Mouse (Mus musculus): ENCODE measurements around the gene Tom1l2. TPM values are rescaled to one million over a fixed set of nuclear protein-coding genes. Genes with fewer than 3 reads are reported as not detected.

Gene Tom1l2
- total and polyA plus RNA-seq, 3 experiments: 4.8 to 10.4 (median 10.4) TPM

DNA sequence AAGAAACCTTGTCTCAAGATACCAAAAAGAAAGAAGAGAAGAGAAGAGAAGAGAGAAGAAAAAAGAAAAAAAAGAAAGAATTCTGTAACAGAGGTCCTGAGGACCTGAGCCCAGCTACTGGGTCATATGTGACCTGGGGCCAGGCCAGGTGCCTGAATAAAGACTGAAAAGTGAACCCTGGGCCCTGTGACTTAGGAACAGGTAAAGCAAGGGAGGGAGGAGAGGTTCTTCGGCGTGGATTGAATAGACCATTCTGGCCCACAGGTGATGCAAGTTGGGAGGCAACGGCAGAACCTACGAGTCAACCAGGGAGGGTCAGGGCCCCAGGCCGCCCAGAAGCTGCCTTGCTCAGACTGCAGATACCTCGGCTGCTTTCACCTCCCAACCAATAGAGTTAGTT is 131.3 kb downstream of the Tom1l2 start:
- in situ Hi-C loops (cut with MboI; ENCODE audit: low pct_ligation_motif_present, low pct_unique_long_range_greater_than_20kb, low sequenced_read_pairs): no loop called here
- no peak overlapping the region for H3K27ac ChIP-seq (ENCODE audit: insufficient read depth, low read depth)
- dilution Hi-C loops (cut with MboI; ENCODE audit: extremely low pct_ligation_motif_present, extremely low pct_unique_long_range_greater_than_20kb, low sequenced_read_pairs): no loop called here
- H3K4me3 ChIP-seq (replicated peaks in 1 of 3; ENCODE audit: low read depth in 2 of 3, low read length in 2 of 3, poor library complexity in 1 of 3): peak overlapping the region in 2 of 3 experiments; percentile 58 to 62
- H3K4me1 ChIP-seq (ENCODE audit: control insufficient read depth in 1 of 2, insufficient read depth in 2 of 2): peaks cover 14 to 78% of the 10 kb centered on the region in 2 experiments
- no peak for DNase-seq (ENCODE audit: extremely low read depth)
- H3K9ac ChIP-seq (ENCODE audit: insufficient read depth, low read depth): peak overlapping the region; percentile 76; the same call in 1 of the 2 replicates
- H3K27me3 ChIP-seq (replicated peaks): no peaks in the 10 kb centered on the region
- peaks cover 3% of the 10 kb centered on the region for H3K9me3 ChIP-seq (replicated peaks; ENCODE audit: low read length)
- TF ChIP-seq ZMIZ1 (IDR thresholded peaks at IDR 0.05; ENCODE audit: low read depth, low read length): no peak
- no peak for TF ChIP-seq BHLHE40 (IDR thresholded peaks at IDR 0.05; ENCODE audit: low read depth, low read length)
- no peak for TF ChIP-seq MAZ (IDR thresholded peaks at IDR 0.05; ENCODE audit: low read depth, low read length)
- TF ChIP-seq PAX5 (IDR thresholded peaks at IDR 0.05; ENCODE audit: low read length): no peak
- H3K36me3 ChIP-seq (replicated peaks in 1 of 2; ENCODE audit: control insufficient read depth in 1 of 2, insufficient read depth in 1 of 2, low read length in 1 of 2): peaks cover 13 to 27% of the 10 kb centered on the region in 2 experiments
- peak overlapping the region; percentile 82 for H3K4me2 ChIP-seq (ENCODE audit: insufficient read depth, low read depth, poor library complexity, severe bottlenecking)
- H3K79me2 ChIP-seq (replicated peaks; ENCODE audit: control insufficient read depth, extremely low read depth, insufficient read depth, poor library complexity, severe bottlenecking): peaks cover 31% of the 10 kb centered on the region

DNA sequence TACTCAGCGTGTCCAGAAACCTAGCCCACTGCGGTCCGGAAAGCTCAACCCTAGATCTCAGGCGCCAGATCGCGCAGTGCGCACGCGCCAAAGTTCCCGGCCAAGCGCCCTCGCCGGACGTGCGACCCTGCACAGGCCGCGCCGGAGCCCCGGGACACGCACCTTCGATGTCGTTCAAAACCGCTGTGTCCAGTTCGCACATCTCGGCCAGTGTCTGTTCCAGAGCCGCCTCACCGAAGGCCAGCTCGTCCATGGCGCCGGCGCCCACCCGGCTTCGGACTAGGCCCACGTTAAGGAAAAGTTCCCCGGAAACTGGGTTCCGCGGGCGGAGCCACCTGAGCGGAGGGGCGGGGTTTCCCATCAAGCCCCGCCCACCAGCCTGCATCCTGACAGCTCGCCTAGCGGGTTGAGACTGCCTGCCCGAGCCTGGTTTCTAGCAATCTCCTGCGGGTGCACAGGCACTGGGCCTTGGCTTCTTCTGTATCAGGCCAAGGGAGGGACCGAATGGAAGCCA is 132.4 kb downstream of the Tom1l2 start:
- peak overlapping the region; percentile 57 to 98 (median 73) for H3K4me3 ChIP-seq (replicated peaks in 1 of 3; ENCODE audit: low read depth in 2 of 3, low read length in 2 of 3, poor library complexity in 1 of 3)
- peaks cover 16 to 37% of the 10 kb centered on the region in 2 experiments for H3K36me3 ChIP-seq (replicated peaks in 1 of 2; ENCODE audit: control insufficient read depth in 1 of 2, insufficient read depth in 1 of 2, low read length in 1 of 2)
- H3K79me2 ChIP-seq (replicated peaks; ENCODE audit: control insufficient read depth, extremely low read depth, insufficient read depth, poor library complexity, severe bottlenecking): peaks cover 39% of the 10 kb centered on the region
- DNase-seq (ENCODE audit: extremely low read depth): peak; percentile 92
- H3K9ac ChIP-seq (ENCODE audit: insufficient read depth, low read depth): peak overlapping the region; percentile 95
- no peaks in the 10 kb centered on the region for H3K27me3 ChIP-seq (replicated peaks)
- peaks cover 3% of the 10 kb centered on the region for H3K9me3 ChIP-seq (replicated peaks; ENCODE audit: low read length)
- peak overlapping the region; percentile 77 for H3K4me2 ChIP-seq (ENCODE audit: insufficient read depth, low read depth, poor library complexity, severe bottlenecking)
- peaks cover 17 to 83% of the 10 kb centered on the region in 2 experiments for H3K4me1 ChIP-seq (ENCODE audit: control insufficient read depth in 1 of 2, insufficient read depth in 2 of 2)
- dilution Hi-C loops (cut with MboI; ENCODE audit: extremely low pct_ligation_motif_present, extremely low pct_unique_long_range_greater_than_20kb, low sequenced_read_pairs) (no loop called here), in situ Hi-C loops (cut with MboI; ENCODE audit: low pct_ligation_motif_present, low pct_unique_long_range_greater_than_20kb, low sequenced_read_pairs) (no loop called here)
- H3K27ac ChIP-seq (ENCODE audit: insufficient read depth, low read depth): peak overlapping the region; percentile 53
- TF ChIP-seq NRF1 (IDR thresholded peaks at IDR 0.05; ENCODE audit: low read depth, low read length) (peak; percentile 94), USF1 (IDR thresholded peaks at IDR 0.05; ENCODE audit: low read depth, low read length) (no peak), BHLHE40 (IDR thresholded peaks at IDR 0.05; ENCODE audit: low read depth, low read length) (peak; percentile 31; the same call in 1 of the 2 replicates), CHD2 (IDR thresholded peaks at IDR 0.05; ENCODE audit: low read length) (no peak), POLR2A (IDR thresholded peaks at IDR 0.05; ENCODE audit: low read depth, low read length) (peak; percentile 95), UBTF (IDR thresholded peaks at IDR 0.05; ENCODE audit: low read depth, low read length) (no peak), MXI1 (IDR thresholded peaks at IDR 0.05; ENCODE audit: low read depth, low read length) (peak; percentile 85), E2F4 (IDR thresholded peaks at IDR 0.05; ENCODE audit: insufficient replicate concordance, low read depth, low read length) (0 out of 2 replicates have a peak, but pooled peaks have one; percentile 19), TCF12 (IDR thresholded peaks at IDR 0.05; ENCODE audit: low read depth, low read length) (peak; percentile 77), RAD21 (IDR thresholded peaks at IDR 0.05; ENCODE audit: low read depth, low read length) (no peak), SMC3 (IDR thresholded peaks at IDR 0.05; ENCODE audit: low read depth, low read length) (no peak), IRF4 (IDR thresholded peaks at IDR 0.05; ENCODE audit: low read depth, low read length) (no peak; the same call in 1 of the 2 replicates), HCFC1 (IDR thresholded peaks at IDR 0.05; ENCODE audit: low read depth, low read length) (peak; percentile 76), MAX (IDR thresholded peaks at IDR 0.05; ENCODE audit: low read length) (peak; percentile 74), KAT2A (IDR thresholded peaks at IDR 0.05; ENCODE audit: insufficient replicate concordance, low read length) (peak; percentile 56; the same call in 1 of the 2 replicates), RCOR1 (conservative IDR thresholded peaks at IDR 0.05; ENCODE audit: low read depth, low read length) (no peak), PAX5 (IDR thresholded peaks at IDR 0.05; ENCODE audit: low read length) (no peak), POLR2AphosphoS2 (IDR thresholded peaks at IDR 0.05; ENCODE audit: low read depth, low read length) (peak; percentile 82), GABPA (IDR thresholded peaks at IDR 0.05; ENCODE audit: insufficient replicate concordance, low read depth, low read length) (no peak), TBP (conservative IDR thresholded peaks at IDR 0.05; ENCODE audit: low read depth, low read length) (0 out of 2 replicates have a peak, but pooled peaks have one; percentile 47), MEF2A (IDR thresholded peaks at IDR 0.05; ENCODE audit: borderline replicate concordance, low read depth, low read length) (peak; percentile 39; the same call in 1 of the 2 replicates), ZMIZ1 (IDR thresholded peaks at IDR 0.05; ENCODE audit: low read depth, low read length) (no peak), USF2 (conservative IDR thresholded peaks at IDR 0.05; ENCODE audit: low read depth, low read length) (no peak), MYC (IDR thresholded peaks at IDR 0.05; ENCODE audit: low read depth, low read length) (peak; percentile 75), MAZ (IDR thresholded peaks at IDR 0.05; ENCODE audit: low read depth, low read length) (no peak), JUND (conservative IDR thresholded peaks at IDR 0.05; ENCODE audit: low read depth, low read length) (no peak), CHD1 (IDR thresholded peaks at IDR 0.05; ENCODE audit: low read depth, low read length) (no peak), ZC3H11A (IDR thresholded peaks at IDR 0.05; ENCODE audit: low read depth, low read length) (no peak), SIN3A (IDR thresholded peaks at IDR 0.05; ENCODE audit: low read length) (peak; percentile 10), ZKSCAN1 (IDR thresholded peaks at IDR 0.05; ENCODE audit: borderline replicate concordance, low read depth, low read length) (no peak), MAFK (IDR thresholded peaks at IDR 0.05; ENCODE audit: insufficient replicate concordance, low read length) (no peak), NELFE (IDR thresholded peaks at IDR 0.05; ENCODE audit: low read depth, low read length) (peak; percentile 95)
